Mouse (Mus musculus) neural tube, embryonic 11.5 days (tissue): ENCODE data around the gene Ptprc. TPM values are rescaled to one million over a fixed set of nuclear protein-coding genes. Genes with fewer than 3 reads are reported as not detected.

ENCODE experiments used
- polyA plus RNA-seq: library from polyadenylated mRNA; unstranded; fragments of >200 nt; fragmentation: Nextera tagmentation; extraction: Ambion mirVana; gene quantifications from 2 replicates; pipeline ENCODE4 v1.2.1, GENCODE M21; 2014

The Ptprc gene
- polyA plus RNA-seq, 1 experiment from 2014 or later, result 1.4 TPM

Other genes starting within 250 kb of the Ptprc start
- gene Atp6v1g3, start 98.0 kb upstream of the Ptprc start, polyA plus RNA-seq, result not detected in 2 replicates